Mouse (Mus musculus): ENCODE results near the gene Dpy30. TPM values are rescaled to one million over a fixed set of nuclear protein-coding genes. Genes with fewer than 3 reads are reported as not detected.

Gene Dpy30
- polyA plus RNA-seq, 1 experiment from 2014 or later, result 276 TPM

DNA sequence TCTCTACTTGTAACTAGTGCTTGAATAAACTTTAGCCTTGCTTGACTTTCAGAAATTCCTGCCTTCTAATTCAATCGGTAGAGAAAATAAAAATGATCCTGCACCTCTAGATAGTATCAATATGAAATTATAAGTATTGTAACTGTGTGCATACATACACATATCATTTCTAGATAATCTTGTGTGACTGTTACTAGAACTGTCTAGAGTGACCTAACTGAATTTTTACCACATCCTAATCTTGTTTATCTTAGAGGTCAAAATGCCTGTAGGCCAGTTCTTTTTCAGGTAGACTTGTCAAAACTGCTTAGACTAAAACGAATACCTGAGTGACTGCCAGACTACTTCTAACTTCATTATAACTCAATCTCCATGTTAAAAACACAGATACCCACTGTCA lies 53.5 kb downstream of the Dpy30 start:
- DNase-seq (ENCODE audit: low spot score, missing footprints) (no peak), ATAC-seq (ENCODE audit: low FRiP score) (no peak)
- Histone ChIP-seq H3K9me3 (ENCODE audit: control insufficient read depth, low read length) (no peaks in the 10 kb centered on the region; the same call in 1 of the 2 replicates), H3K4me1 (ENCODE audit: control insufficient read depth, insufficient read depth, low read length) (peaks cover 6% of the 10 kb centered on the region), H3K27ac (ENCODE audit: low read depth, low read length) (no peak overlapping the region), H3K9ac (ENCODE audit: low read length) (no peak overlapping the region), H3K4me3 (ENCODE audit: low read depth, low read length) (no peak overlapping the region), H3K4me2 (no peak overlapping the region), H3K36me3 (ENCODE audit: control insufficient read depth, insufficient read depth, low read length) (no peaks in the 10 kb centered on the region; the same call in 1 of the 2 replicates), H3K27me3 (ENCODE audit: control insufficient read depth, insufficient read depth, low read length) (no peaks in the 10 kb centered on the region)
- WGBS, result 88% methylated on average over 2 of the region's 2 CpGs

DNA sequence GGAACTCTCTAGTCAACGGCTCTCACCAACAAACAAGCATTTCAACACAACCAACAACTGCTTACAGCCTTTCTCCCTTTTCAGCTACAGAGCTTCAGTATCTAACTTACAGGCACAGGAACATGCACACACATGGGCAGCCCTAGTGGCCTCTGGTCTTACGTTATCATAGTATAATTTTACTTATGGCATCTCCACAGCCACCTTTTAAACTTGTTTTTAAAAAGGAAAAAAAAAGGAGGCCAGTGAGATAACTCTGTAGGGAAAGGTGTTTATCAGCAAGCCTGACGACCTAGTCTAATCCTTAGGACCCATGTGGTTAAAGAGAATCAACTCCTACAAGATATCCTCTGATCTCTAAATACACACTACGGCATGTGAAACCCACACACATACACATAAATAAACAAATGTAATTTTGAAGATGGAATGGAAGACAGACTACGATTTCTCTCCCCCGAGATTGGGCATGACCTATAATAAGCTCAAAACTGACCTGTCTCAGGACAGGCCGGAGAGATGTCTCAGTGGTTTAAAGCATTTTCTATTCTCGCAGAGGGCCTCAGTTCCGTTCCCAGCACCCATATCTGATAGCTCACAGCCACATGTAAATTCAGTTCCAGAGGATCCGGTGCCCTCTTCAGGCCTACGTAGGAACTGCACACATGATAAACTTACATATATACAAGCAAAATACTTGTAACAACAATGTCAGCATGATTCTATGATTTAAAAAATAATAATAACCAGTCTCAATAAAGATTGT lies 56.1 kb downstream of the Dpy30 start:
- peaks cover 18% of the 10 kb centered on the region for H3K4me1 ChIP-seq (ENCODE audit: control insufficient read depth, insufficient read depth, low read length)
- no peak overlapping the region for H3K4me3 ChIP-seq (ENCODE audit: low read depth, low read length)
- H3K9ac ChIP-seq (ENCODE audit: low read length), result no peak overlapping the region
- DNase-seq (ENCODE audit: low spot score, missing footprints) (no peak), ATAC-seq (ENCODE audit: low FRiP score) (no peak)
- H3K4me2 ChIP-seq, result no peak overlapping the region
- 90% methylated on average over 11 of the region's 11 CpGs for WGBS
- no peaks in the 10 kb centered on the region for H3K36me3 ChIP-seq (ENCODE audit: control insufficient read depth, insufficient read depth, low read length)
- no peaks in the 10 kb centered on the region; the same call in 1 of the 2 replicates for H3K9me3 ChIP-seq (ENCODE audit: control insufficient read depth, low read length)
- H3K27ac ChIP-seq (ENCODE audit: low read depth, low read length), result no peak overlapping the region; the same call in 1 of the 2 replicates
- H3K27me3 ChIP-seq (ENCODE audit: control insufficient read depth, insufficient read depth, low read length), result no peaks in the 10 kb centered on the region

DNA sequence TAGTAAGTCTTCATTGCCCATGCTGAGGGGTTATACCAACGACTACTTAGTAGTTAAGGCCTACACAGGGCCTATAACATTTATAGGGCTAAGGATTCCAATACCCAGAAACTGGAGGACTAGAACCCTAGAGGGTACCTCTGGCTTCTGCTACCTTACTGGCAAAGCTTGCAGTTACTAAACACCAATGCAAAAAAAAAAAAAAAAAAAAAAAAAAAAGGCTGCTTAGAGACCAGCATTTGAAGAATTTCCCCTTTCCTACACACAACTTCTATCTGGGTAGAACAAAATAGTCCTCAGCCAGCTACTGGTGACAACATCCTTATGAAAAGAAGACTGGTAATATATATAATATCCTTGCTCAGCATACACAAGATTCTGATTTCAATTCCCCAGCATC lies 58.1 kb downstream of the Dpy30 start:
- H3K4me3 ChIP-seq (ENCODE audit: low read depth, low read length), result no peak overlapping the region
- peak; percentile 29; the same call in 1 of the 2 replicates for ATAC-seq (ENCODE audit: low FRiP score)
- DNase-seq (ENCODE audit: low spot score, missing footprints), result no peak
- H3K4me1 ChIP-seq (ENCODE audit: control insufficient read depth, insufficient read depth, low read length), result peaks cover 18% of the 10 kb centered on the region
- H3K9ac ChIP-seq (ENCODE audit: low read length), result no peak overlapping the region
- no peaks in the 10 kb centered on the region for H3K27me3 ChIP-seq (ENCODE audit: control insufficient read depth, insufficient read depth, low read length)
- no peak overlapping the region for H3K4me2 ChIP-seq
- H3K36me3 ChIP-seq (ENCODE audit: control insufficient read depth, insufficient read depth, low read length), result no peaks in the 10 kb centered on the region
- H3K9me3 ChIP-seq (ENCODE audit: control insufficient read depth, low read length), result no peaks in the 10 kb centered on the region; the same call in 1 of the 2 replicates
- H3K27ac ChIP-seq (ENCODE audit: low read depth, low read length), result peak overlapping the region; percentile 77; the same call in 1 of the 2 replicates
- WGBS, result 61% methylated on average over 1 of the region's 1 CpGs

DNA sequence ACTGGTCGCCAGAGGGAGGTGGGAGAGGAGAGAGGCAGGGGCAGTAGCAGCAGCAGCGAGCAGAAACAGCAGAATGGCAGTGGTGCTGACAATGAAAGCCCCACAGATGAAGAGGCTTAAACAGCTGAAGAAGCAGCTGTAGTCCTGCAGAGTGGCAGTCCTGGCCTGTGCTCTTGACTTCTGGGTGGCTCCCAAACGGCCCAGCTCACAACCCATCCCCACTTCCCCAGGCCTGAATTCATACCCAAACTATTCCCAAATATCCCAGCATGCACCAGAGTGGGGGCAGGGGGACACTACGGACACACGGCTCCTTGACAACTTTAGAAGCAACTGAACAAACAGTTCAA lies 58.6 kb downstream of the Dpy30 start:
- Histone ChIP-seq H3K36me3 (ENCODE audit: control insufficient read depth, insufficient read depth, low read length) (no peaks in the 10 kb centered on the region), H3K27ac (ENCODE audit: low read depth, low read length) (peak overlapping the region; percentile 77), H3K27me3 (ENCODE audit: control insufficient read depth, insufficient read depth, low read length) (no peaks in the 10 kb centered on the region), H3K4me3 (ENCODE audit: low read depth, low read length) (no peak overlapping the region), H3K9me3 (ENCODE audit: control insufficient read depth, low read length) (no peaks in the 10 kb centered on the region; the same call in 1 of the 2 replicates), H3K9ac (ENCODE audit: low read length) (peak overlapping the region; percentile 43; the same call in 1 of the 2 replicates), H3K4me2 (peak overlapping the region; percentile 12; the same call in 1 of the 2 replicates), H3K4me1 (ENCODE audit: control insufficient read depth, insufficient read depth, low read length) (peaks cover 18% of the 10 kb centered on the region)
- ATAC-seq (ENCODE audit: low FRiP score), result peak; percentile 79; the same call in 1 of the 2 replicates
- DNase-seq (ENCODE audit: low spot score, missing footprints), result no peak
- WGBS, result 4% methylated on average over 5 of the region's 5 CpGs

DNA sequence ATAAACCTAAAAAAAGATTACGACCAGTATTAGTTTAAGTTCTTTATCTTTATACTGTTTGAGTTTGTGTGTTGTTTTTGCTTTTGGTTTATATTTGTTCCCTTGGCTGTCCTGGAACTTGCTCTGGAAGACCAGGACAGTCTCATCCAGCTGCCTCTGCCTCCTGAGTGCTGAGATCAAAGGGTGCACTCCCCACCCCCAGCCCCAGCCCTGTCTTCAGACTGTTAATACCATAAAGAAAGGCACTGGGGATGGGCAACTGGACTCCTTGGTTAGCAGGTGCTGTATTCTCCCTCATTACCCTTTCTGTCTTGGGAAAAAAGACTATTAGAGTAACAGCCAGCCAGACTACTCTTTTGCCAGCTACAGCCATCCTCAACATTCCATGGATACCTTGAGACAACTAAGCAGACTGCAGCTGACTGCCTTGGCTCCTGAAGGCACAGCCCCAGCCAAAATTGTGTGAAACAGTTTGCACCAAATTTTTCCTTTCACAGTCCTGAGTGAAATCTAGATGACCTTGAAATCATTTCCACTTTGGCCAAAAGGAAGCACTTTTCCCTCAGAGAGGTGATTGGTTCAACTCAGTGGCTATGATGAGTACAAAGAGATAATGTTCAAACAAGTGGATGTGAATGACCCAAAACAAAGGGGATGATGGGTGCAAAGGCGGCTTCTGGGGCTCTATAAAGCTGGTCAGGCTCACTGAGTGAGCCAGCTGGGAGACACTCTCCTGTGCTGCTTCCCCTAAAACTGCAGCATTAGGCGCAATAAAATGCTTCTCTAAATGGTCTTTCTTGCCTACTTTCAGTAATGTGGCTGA lies 59.2 kb downstream of the Dpy30 start:
- H3K9me3 ChIP-seq (ENCODE audit: control insufficient read depth, low read length), result no peaks in the 10 kb centered on the region; the same call in 1 of the 2 replicates
- no peaks in the 10 kb centered on the region for H3K27me3 ChIP-seq (ENCODE audit: control insufficient read depth, insufficient read depth, low read length)
- H3K4me3 ChIP-seq (ENCODE audit: low read depth, low read length), result no peak overlapping the region
- H3K27ac ChIP-seq (ENCODE audit: low read depth, low read length), result peak overlapping the region; percentile 77
- WGBS, result 53% methylated on average over 3 of the region's 3 CpGs
- DNase-seq (ENCODE audit: low spot score, missing footprints) (no peak), ATAC-seq (ENCODE audit: low FRiP score) (peak; percentile 47; the same call in 1 of the 2 replicates)
- H3K4me1 ChIP-seq (ENCODE audit: control insufficient read depth, insufficient read depth, low read length), result peaks cover 18% of the 10 kb centered on the region
- H3K36me3 ChIP-seq (ENCODE audit: control insufficient read depth, insufficient read depth, low read length), result no peaks in the 10 kb centered on the region
- H3K4me2 ChIP-seq, result peak overlapping the region; percentile 12; the same call in 1 of the 2 replicates
- H3K9ac ChIP-seq (ENCODE audit: low read length), result peak overlapping the region; percentile 43

DNA sequence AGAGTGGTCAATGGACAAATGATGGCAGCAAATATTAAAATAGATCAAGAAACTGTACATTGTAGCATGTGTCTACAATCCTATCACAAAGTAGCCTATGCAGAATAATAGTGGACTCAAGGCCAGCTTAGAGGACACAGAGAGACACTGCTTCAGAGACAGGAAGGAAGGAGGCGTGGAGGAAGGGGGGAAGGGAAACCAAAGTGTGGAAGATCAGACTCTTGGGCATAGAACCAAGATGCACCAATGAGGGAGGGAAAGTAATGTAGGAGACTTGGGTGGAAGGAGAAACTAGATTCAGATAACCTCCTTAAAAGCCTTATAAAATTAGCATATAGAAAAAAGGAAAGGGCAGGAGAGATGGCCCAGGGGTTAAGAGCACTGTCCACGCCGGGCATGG lies 61.3 kb downstream of the Dpy30 start:
- peaks cover 18% of the 10 kb centered on the region for H3K4me1 ChIP-seq (ENCODE audit: control insufficient read depth, insufficient read depth, low read length)
- ATAC-seq (ENCODE audit: low FRiP score) (no peak), DNase-seq (ENCODE audit: low spot score, missing footprints) (no peak)
- H3K4me3 ChIP-seq (ENCODE audit: low read depth, low read length), result no peak overlapping the region
- no peaks in the 10 kb centered on the region for H3K36me3 ChIP-seq (ENCODE audit: control insufficient read depth, insufficient read depth, low read length)
- no peaks in the 10 kb centered on the region for H3K27me3 ChIP-seq (ENCODE audit: control insufficient read depth, insufficient read depth, low read length)
- no peak overlapping the region for H3K27ac ChIP-seq (ENCODE audit: low read depth, low read length)
- no peak overlapping the region for H3K9ac ChIP-seq (ENCODE audit: low read length)
- H3K9me3 ChIP-seq (ENCODE audit: control insufficient read depth, low read length), result no peaks in the 10 kb centered on the region
- H3K4me2 ChIP-seq, result no peak overlapping the region
- 84% methylated on average over 3 of the region's 3 CpGs for WGBS

Other genes with a start within 250 kb of the Dpy30 start
- 85.9 and 90.2 TPM in 2 replicates for gene Memo1, start 28.4 kb downstream of the Dpy30 start, polyA plus RNA-seq (2014; fragmentation: Nextera tagmentation; extraction: Ambion mirVana)
- 46.8 and 48.8 TPM in 2 replicates for gene Spast, start 15.0 kb upstream of the Dpy30 start, polyA plus RNA-seq (2014; fragmentation: Nextera tagmentation; extraction: Ambion mirVana)
- gene Slc30a6, start 71.7 kb upstream of the Dpy30 start, polyA plus RNA-seq (2014; fragmentation: Nextera tagmentation; extraction: Ambion mirVana), result 28.1 and 30.2 TPM in 2 replicates
- 0.21 and 0.22 TPM in 2 replicates for gene Nlrc4, start 135.2 kb upstream of the Dpy30 start, polyA plus RNA-seq (2014; fragmentation: Nextera tagmentation; extraction: Ambion mirVana)
- 63.2 and 63.4 TPM in 2 replicates for gene Yipf4, start 165.5 kb upstream of the Dpy30 start, polyA plus RNA-seq (2014; fragmentation: Nextera tagmentation; extraction: Ambion mirVana)
- 83.5 and 91.6 TPM in 2 replicates for gene Birc6, start 204.4 kb upstream of the Dpy30 start, polyA plus RNA-seq (2014; fragmentation: Nextera tagmentation; extraction: Ambion mirVana)

Data from midbrain, embryonic 11.5 days (tissue).